Mouse (Mus musculus) E14TG2a.4 (cell line): ENCODE measurements around the gene Dlk2.
A peak's percentile ranks its signal among the peaks of the same experiment; 100 is the strongest.

Experiments
- H3K27me3 ChIP-seq: 2 replicates; pipeline ENCODE4 v1.6.1; 2014; ENCODE audit warnings: low read length, control low read depth; ENCODE audit not compliant: insufficient read depth
- H3K36me3 ChIP-seq: 2 replicates; pipeline ENCODE4 v1.6.1; 2014; ENCODE audit warnings: low read length, control low read depth; ENCODE audit not compliant: insufficient read depth
- H3K4me1 ChIP-seq: replicated peaks from 2 replicates; pipeline ENCODE4 v1.6.1; 2014; ENCODE audit warnings: low read depth, low read length, control low read depth
- H3K4me3 ChIP-seq: replicated peaks from 2 replicates; pipeline ENCODE4 v1.5.1; 2014; ENCODE audit warnings: mild to moderate bottlenecking, low read length
- H3K9me3 ChIP-seq: 2 replicates; pipeline ENCODE4 v1.6.1; 2014; ENCODE audit warnings: low read length, control low read depth
- CTCF ChIP-seq: conservative IDR thresholded peaks from 2 replicates; pipeline ENCODE4 v1.5.1; 2014; ENCODE audit warnings: low read length
- NANOG ChIP-seq: IDR thresholded peaks from 2 replicates; pipeline ENCODE4 v1.6.1; 2014; ENCODE audit warnings: borderline replicate concordance, low read length, mixed read lengths
- POU5F1 ChIP-seq: IDR thresholded peaks from 2 replicates; pipeline ENCODE4 v1.6.1; 2014; ENCODE audit warnings: low read length, borderline replicate concordance

Dlk2 gene

GRCm38 (mm10) chr17:46278011-46278765 lies 19.0 kb upstream of the Dlk2 start:
- Histone ChIP-seq H3K4me1 (peaks cover 84% of the 10 kb centered on the region), H3K9me3 (no peaks in the 10 kb centered on the region), H3K27me3 (no peaks in the 10 kb centered on the region), H3K4me3 (no peak overlapping the region), H3K36me3 (peaks cover 81% of the 10 kb centered on the region)
- TF ChIP-seq CTCF (no peak), NANOG (no peak), POU5F1 (no peak)

- TF ChIP-seq CTCF (no peak), NANOG (no peak), POU5F1 (no peak)
- no peaks in the 10 kb centered on the region for H3K9me3 ChIP-seq
- peaks cover 42% of the 10 kb centered on the region for H3K36me3 ChIP-seq
- H3K4me1 ChIP-seq = peaks cover 78% of the 10 kb centered on the region
- no peaks in the 10 kb centered on the region for H3K27me3 ChIP-seq
- peak within 1 kb of the TSS; percentile 87 for H3K4me3 ChIP-seq
Measured at GRCm38 (mm10) chr17:46282483-46283123, 14.6 kb upstream of the Dlk2 start, which contains the start of gene Tjap1. Gene Tjap1 (minus strand): TSS chr17:46283026.

- Histone ChIP-seq H3K9me3 (no peaks in the 10 kb centered on the region), H3K4me1 (peaks cover 78% of the 10 kb centered on the region), H3K36me3 (peaks cover 36% of the 10 kb centered on the region), H3K27me3 (no peaks in the 10 kb centered on the region), H3K4me3 (peak overlapping the region; percentile 87)
- TF ChIP-seq NANOG (no peak), CTCF (no peak)
Measured at GRCm38 (mm10) chr17:46283140-46283539, 14.1 kb upstream of the Dlk2 start.

- Histone ChIP-seq H3K27me3 (no peaks in the 10 kb centered on the region), H3K4me3 (no peak overlapping the region), H3K4me1 (peaks cover 76% of the 10 kb centered on the region), H3K36me3 (peaks cover 29% of the 10 kb centered on the region), H3K9me3 (no peaks in the 10 kb centered on the region)
- TF ChIP-seq CTCF (no peak), POU5F1 (no peak), NANOG (no peak)
Measured at GRCm38 (mm10) chr17:46283911-46284310, 13.3 kb upstream of the Dlk2 start.

- Histone ChIP-seq H3K4me3 (0 out of 2 replicates have a peak overlapping the region, but pooled peaks have one; percentile 29), H3K9me3 (no peaks in the 10 kb centered on the region), H3K27me3 (no peaks in the 10 kb centered on the region), H3K4me1 (peaks cover 71% of the 10 kb centered on the region), H3K36me3 (peaks cover 21% of the 10 kb centered on the region)
- TF ChIP-seq CTCF (no peak), NANOG (no peak), POU5F1 (no peak)
Measured at GRCm38 (mm10) chr17:46284653-46285052, 12.6 kb upstream of the Dlk2 start.

GRCm38 (mm10) chr17:46285407-46285806 lies 11.8 kb upstream of the Dlk2 start:
- Histone ChIP-seq H3K9me3 (no peaks in the 10 kb centered on the region), H3K4me1 (peaks cover 65% of the 10 kb centered on the region), H3K27me3 (no peaks in the 10 kb centered on the region), H3K4me3 (no peak overlapping the region), H3K36me3 (peaks cover 14% of the 10 kb centered on the region)
- no peak for TF ChIP-seq POU5F1
- TF ChIP-seq CTCF = no peak
- no peak for TF ChIP-seq NANOG

GRCm38 (mm10) chr17:46287678-46288095 lies 9.5 kb upstream of the Dlk2 start:
- TF ChIP-seq POU5F1 (no peak), NANOG (no peak), CTCF (no peak)
- H3K4me3 ChIP-seq = no peak overlapping the region
- H3K36me3 ChIP-seq = no peaks in the 10 kb centered on the region
- peaks cover 46% of the 10 kb centered on the region for H3K4me1 ChIP-seq
- H3K9me3 ChIP-seq = no peaks in the 10 kb centered on the region
- 0 out of 2 replicates have a peak, but pooled peaks cover 5% of the 10 kb centered on the region for H3K27me3 ChIP-seq

- Histone ChIP-seq H3K27me3 (peaks cover 79% of the 10 kb centered on the region), H3K36me3 (no peaks in the 10 kb centered on the region)
- no peak; the same call in 1 of the 2 replicates for TF ChIP-seq CTCF
- no peak for TF ChIP-seq NANOG
- TF ChIP-seq POU5F1 = no peak
Measured at GRCm38 (mm10) chr17:46296601-46297000, 620 bp upstream of the Dlk2 start.

More at GRCm38 (mm10) chr17:46296601-46297000, 620 bp upstream of the Dlk2 start:
- H3K4me3 ChIP-seq = no peak overlapping the region
- H3K9me3 ChIP-seq = no peaks in the 10 kb centered on the region
- H3K4me1 ChIP-seq = peaks cover 23% of the 10 kb centered on the region
